Mouse (Mus musculus) C2C12 (cell line): ENCODE measurements around the gene Gm49396.

Experiments
- CEBPB ChIP-seq: IDR thresholded peaks from one replicate; pipeline ENCODE4 v1.6.1; 2011; ENCODE audit warnings: low read depth, mild to moderate bottlenecking, control low read depth, moderate library complexity
- CTCF ChIP-seq: IDR thresholded peaks from one replicate; pipeline ENCODE4 v1.5.1; 2011; ENCODE audit not compliant: control insufficient read depth, insufficient read depth, insufficient read length
- MAX ChIP-seq: IDR thresholded peaks from one replicate; pipeline ENCODE4 v1.6.1; 2011; ENCODE audit warnings: mild to moderate bottlenecking, control low read depth
- MYOD1 ChIP-seq: IDR thresholded peaks from one replicate; pipeline ENCODE4 v1.6.1; 2011; ENCODE audit warnings: low read depth; ENCODE audit not compliant: control insufficient read depth, insufficient read length
- MYOG ChIP-seq: IDR thresholded peaks from one replicate; pipeline ENCODE4 v1.6.1; 2011; ENCODE audit not compliant: control insufficient read depth, insufficient read length; ENCODE audit errors: extremely low read depth
- USF1 ChIP-seq: IDR thresholded peaks from one replicate; pipeline ENCODE4 v1.6.1; 2011; ENCODE audit warnings: low read depth, mild to moderate bottlenecking, control low read depth, moderate library complexity

GRCm38 (mm10) chr7:30531291-30531815 lies 31.8 kb upstream of the Gm49396 start:
- no peak for TF ChIP-seq USF1
- no peak for TF ChIP-seq CTCF
- TF ChIP-seq MYOD1: no peak
- no peak for TF ChIP-seq MAX
- TF ChIP-seq CEBPB: no peak
- no peak for TF ChIP-seq MYOG
